Comparison of ENCODE assay signal across 9 mouse cellular contexts in the genomic region with DNA sequence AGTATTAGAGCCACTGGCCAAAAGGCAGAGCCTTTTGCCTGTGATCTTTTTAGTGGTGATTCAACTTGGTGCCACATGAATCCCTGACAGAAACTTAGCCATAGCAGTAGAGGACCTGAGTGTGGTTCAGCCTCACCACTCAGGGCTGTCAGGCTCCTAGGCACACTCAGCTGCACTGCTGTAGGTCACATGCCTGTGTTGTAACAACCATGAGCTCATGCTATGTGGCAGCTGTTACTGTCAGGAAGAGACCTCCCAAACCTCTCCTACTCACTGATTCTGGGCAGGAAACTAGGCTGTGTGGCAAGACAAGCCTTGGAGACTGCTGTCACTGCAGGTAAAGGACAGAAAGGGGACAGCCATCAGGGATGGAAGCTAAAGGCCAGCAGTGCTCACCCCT.
DNase-seq lines count a peak whose midpoint lies in the region; ATAC-seq and TF ChIP-seq lines count a peak whose summit lies in the region.
"Had no signal": no experiment of that assay in that cellular context is flagged by ENCODE, and none has a peak within 500 bp of the region (broad histone marks: within the 10 kb centered on the region; RNA-seq: fewer than 3 reads in every experiment).

No protein-coding gene starts in this region.

- CTCF ChIA-PET in Patski (lab: Charles Lee), result interaction anchor here (1.2 to 2.9 kb wide), 4 partner anchors 13 to 134 kb away, joined by 3 to 8 read pairs (median 4); no protein-coding TSS in a partner anchor

- H3K27ac ChIP-seq in gastrocnemius, adult 2 months, result peak overlapping the region; percentile 69
- no peak overlapping the region for H3K27ac ChIP-seq in heart, embryonic 15.5 days

- intact Hi-C loops in gastrocnemius, adult 2 months (cut with DNase I), result no loop called here

- POLR2A ChIA-PET in Patski (lab: Charles Lee), result no interaction called here

- in situ Hi-C loops in Patski (cut with MboI; ENCODE audit: low pct_unique_long_range_greater_than_20kb), result no loop called here

- H3K27me3 ChIP-seq in Patski, result no peaks in the 10 kb centered on the region
- no peaks in the 10 kb centered on the region for H3K27me3 ChIP-seq in heart, embryonic 15.5 days
- H3K27me3 ChIP-seq: megakaryocyte, embryonic 14.5 days had no signal

- H3K36me3 ChIP-seq in heart, embryonic 15.5 days, result peaks cover 20% of the 10 kb centered on the region

- no peak overlapping the region for H3K4me3 ChIP-seq in gastrocnemius, adult 2 months
- H3K4me3 ChIP-seq in heart, embryonic 15.5 days, result no peak overlapping the region
- H3K4me3 ChIP-seq: megakaryocyte, embryonic 14.5 days had no signal

- peak; percentile 82 for ATAC-seq in Patski
- ATAC-seq in heart, embryonic 15.5 days (replicated peaks; ENCODE audit: insufficient number of reproducible peaks, insufficient read depth, low FRiP score, low read depth), result 0 out of 2 replicates have a peak, but pooled peaks have one; percentile 50

- H3K9me3 ChIP-seq in heart, embryonic 15.5 days (replicated peaks), result no peaks in the 10 kb centered on the region
- H3K9me3 ChIP-seq: megakaryocyte, embryonic 14.5 days had no signal

- no peak overlapping the region for H3K9ac ChIP-seq in heart, embryonic 15.5 days

- no peak overlapping the region for H3K4me2 ChIP-seq in heart, embryonic 15.5 days

- no peak for DNase-seq in gastrocnemius, adult 2 months
- DNase-seq in gastrocnemius, postnatal 10 days, result no peak
- DNase-seq in Patski (ENCODE audit: low read depth, low spot score), result no peak
- DNase-seq in lung, postnatal 36 days, result peak; percentile 76
- no peak for DNase-seq in cerebellum, postnatal 10 days
- no peak for DNase-seq in cerebellum, postnatal 14 days
- DNase-seq in kidney, postnatal 14 days, result no peak

- TF ChIP-seq CTCF in gastrocnemius, adult 2 months (IDR thresholded peaks at IDR 0.05), result no peak
- no peak for TF ChIP-seq CTCF in Patski (IDR thresholded peaks at IDR 0.05)

- peaks cover 35% of the 10 kb centered on the region for H3K4me1 ChIP-seq in heart, embryonic 15.5 days (replicated peaks)
